Comparison of ENCODE assay signal across 8 mouse cellular contexts in genomic region chr4:141148009-141148801, GRCm38 (mm10). TPM values are rescaled to one million over a fixed set of nuclear protein-coding genes. Genes with fewer than 3 reads are reported as not detected.
DNase-seq lines count a peak whose midpoint lies in the region; ATAC-seq and TF ChIP-seq lines count a peak whose summit lies in the region.

No protein-coding gene starts in this region.

- peak; percentile 63 for DNase-seq in adrenal gland, adult 2 months
- no peak for DNase-seq in adrenal gland, postnatal 4 days (ENCODE audit: low spot score in 2 of 2)
- peak; percentile 44 for DNase-seq in c-Kit-negative CD71-positive TER-119-positive erythroid progenitor cells, embryonic 14.5 days (ENCODE audit: low read depth, low spot score)

- under 1% methylated on average over 66 of the region's 66 CpGs for WGBS in heart, embryonic 12.5 days
- under 1% methylated on average over 61 of the region's 66 CpGs for WGBS in kidney, embryonic 16.5 days
- under 1% methylated on average over 66 of the region's 66 CpGs for WGBS in stomach, embryonic 16.5 days

- H3K27me3 ChIP-seq in C2C12 (ENCODE audit: control insufficient read depth, insufficient read depth, insufficient read length): no peaks in the 10 kb centered on the region
- H3K27me3 ChIP-seq in heart, embryonic 12.5 days (replicated peaks): no peaks in the 10 kb centered on the region
- H3K27me3 ChIP-seq in kidney, embryonic 16.5 days (ENCODE audit: insufficient read depth, low read length): no peaks in the 10 kb centered on the region
- H3K27me3 ChIP-seq in stomach, embryonic 16.5 days (ENCODE audit: control insufficient read depth, insufficient read depth, low read length): no peaks in the 10 kb centered on the region

- ATAC-seq in heart, embryonic 12.5 days (ENCODE audit: insufficient number of reproducible peaks, low FRiP score): peak; percentile 83
- peak; percentile 85 for ATAC-seq in kidney, embryonic 16.5 days (ENCODE audit: low FRiP score, low TSS enrichment)
- ATAC-seq in megakaryocyte-erythroid progenitor cell, adult 5-6 weeks (replicated peaks; ENCODE audit: low FRiP score, low TSS enrichment, poor library complexity, severe bottlenecking): peak; percentile 59
- peak; percentile 79 for ATAC-seq in stomach, embryonic 16.5 days (ENCODE audit: insufficient read depth, low FRiP score)

- peak overlapping the region; percentile 98 for H3ac ChIP-seq in C2C12 (ENCODE audit: control insufficient read depth, insufficient read length, low read depth)

- peaks cover 54% of the 10 kb centered on the region for H3K79me2 ChIP-seq in C2C12 (ENCODE audit: control insufficient read depth, insufficient read depth)

- no peak for TF ChIP-seq CTCF in C2C12 (IDR thresholded peaks at IDR 0.05; ENCODE audit: control insufficient read depth, insufficient read depth, insufficient read length)

- H3K79me3 ChIP-seq in C2C12 (ENCODE audit: low read depth): peaks cover 50% of the 10 kb centered on the region

- H3K4me1 ChIP-seq in heart, embryonic 12.5 days (replicated peaks): peaks cover 32% of the 10 kb centered on the region
- H3K4me1 ChIP-seq in kidney, embryonic 16.5 days (ENCODE audit: insufficient read depth, low read length): peaks cover 20% of the 10 kb centered on the region; the same call in 1 of the 2 replicates
- H3K4me1 ChIP-seq in stomach, embryonic 16.5 days (ENCODE audit: control insufficient read depth, insufficient read depth, low read length): peaks cover 15% of the 10 kb centered on the region

- H3K27ac ChIP-seq in heart, embryonic 12.5 days (ENCODE audit: poor library complexity, severe bottlenecking): peak overlapping the region; percentile 83
- peak overlapping the region; percentile 96 for H3K27ac ChIP-seq in kidney, embryonic 16.5 days (ENCODE audit: low read length)
- peak overlapping the region; percentile 97 for H3K27ac ChIP-seq in stomach, embryonic 16.5 days (ENCODE audit: low read length)

- peak overlapping the region; percentile 84 for H3K4me3 ChIP-seq in C2C12 (ENCODE audit: insufficient read depth, poor library complexity, severe bottlenecking)
- H3K4me3 ChIP-seq in heart, embryonic 12.5 days: peak overlapping the region; percentile 99
- peak overlapping the region; percentile 98 for H3K4me3 ChIP-seq in kidney, embryonic 16.5 days (ENCODE audit: low read length)
- H3K4me3 ChIP-seq in stomach, embryonic 16.5 days (replicated peaks; ENCODE audit: low read length): peak overlapping the region; percentile 99

- H3K9me3 ChIP-seq in heart, embryonic 12.5 days (replicated peaks): no peaks in the 10 kb centered on the region
- H3K9me3 ChIP-seq in kidney, embryonic 16.5 days (ENCODE audit: low read length): no peaks in the 10 kb centered on the region
- H3K9me3 ChIP-seq in stomach, embryonic 16.5 days (replicated peaks; ENCODE audit: control insufficient read depth, low read length): no peaks in the 10 kb centered on the region

- peak overlapping the region; percentile 80 for H3K4me2 ChIP-seq in heart, embryonic 12.5 days
- peak overlapping the region; percentile 80 for H3K4me2 ChIP-seq in kidney, embryonic 16.5 days (replicated peaks; ENCODE audit: low read depth, low read length)
- H3K4me2 ChIP-seq in stomach, embryonic 16.5 days (ENCODE audit: low read depth, low read length): peak overlapping the region; percentile 68

- no peaks in the 10 kb centered on the region for H3K36me3 ChIP-seq in C2C12 (ENCODE audit: control insufficient read depth, insufficient read depth)
- H3K36me3 ChIP-seq in heart, embryonic 12.5 days: no peaks in the 10 kb centered on the region
- H3K36me3 ChIP-seq in kidney, embryonic 16.5 days (ENCODE audit: insufficient read depth, low read length): no peaks in the 10 kb centered on the region
- H3K36me3 ChIP-seq in stomach, embryonic 16.5 days (ENCODE audit: control insufficient read depth, insufficient read depth, low read length): no peaks in the 10 kb centered on the region

- peak overlapping the region; percentile 97 for H3K9ac ChIP-seq in heart, embryonic 12.5 days
- peak overlapping the region; percentile 96 for H3K9ac ChIP-seq in kidney, embryonic 16.5 days (replicated peaks; ENCODE audit: low read length)
- peak overlapping the region; percentile 100 for H3K9ac ChIP-seq in stomach, embryonic 16.5 days (ENCODE audit: low read length)

TF ChIP-seq in C2C12, 6 proteins besides CTCF, POLR2A, EP300 and RAD21:
- TF ChIP-seq MYOD1 (IDR thresholded peaks at IDR 0.05; ENCODE audit: control insufficient read depth, insufficient read length, low read depth): no peak
- no peak for TF ChIP-seq CEBPB (IDR thresholded peaks at IDR 0.05; ENCODE audit: low read depth)
- no peak for TF ChIP-seq MYOG (IDR thresholded peaks at IDR 0.05; ENCODE audit: control insufficient read depth, extremely low read depth, insufficient read length)
- no peak for TF ChIP-seq FOSL1 (IDR thresholded peaks at IDR 0.05; ENCODE audit: insufficient read depth, low read length, poor library complexity, severe bottlenecking)
- no peak for TF ChIP-seq USF1 (IDR thresholded peaks at IDR 0.05; ENCODE audit: low read depth)
- no peak for TF ChIP-seq MAX (IDR thresholded peaks at IDR 0.05)

RNA-seq across cellular contexts. Expression of gene Fbxo42, which starts 0.5 kb away (rescaled TPM):
- total RNA-seq in adrenal gland, adult 2 months (2021): 10 to 100 TPM; 19.9 to 22.2 TPM
- polyA plus RNA-seq in adrenal gland, adult 2 months (2012; rRNA removed): 11.3 and 11.4 TPM in 2 replicates
- total RNA-seq in adrenal gland, postnatal 4 days (2021): 10 to 100 TPM; 25.3 to 25.9 TPM
- 11.6 TPM for polyA plus RNA-seq in C2C12 (2012; fragmentation: generic; extraction: Trizol)
- 18.2 and 20.0 TPM in 2 replicates for polyA plus RNA-seq in heart, embryonic 12.5 days (2016; fragmentation: Nextera tagmentation; extraction: Ambion mirVana)
- polyA plus RNA-seq in kidney, embryonic 16.5 days (2015; fragmentation: Nextera tagmentation; extraction: Ambion mirVana): 21.1 and 21.9 TPM in 2 replicates
- total RNA-seq in megakaryocyte-erythroid progenitor cell, adult 5-6 weeks (2014; fragmentation: Nextera tagmentation): 15.3 and 16.1 TPM in 2 replicates
- total RNA-seq in megakaryocyte-erythroid progenitor cell, adult 5-6 weeks (2017): 6.7 and 10.2 TPM in 2 replicates
- polyA plus RNA-seq in stomach, embryonic 16.5 days (2015; fragmentation: Nextera tagmentation; extraction: Ambion mirVana): 18.3 and 22.0 TPM in 2 replicates

RNA-seq across cellular contexts. Expression of gene Szrd1, which starts 8.6 kb away (rescaled TPM):
- total RNA-seq in adrenal gland, adult 2 months (2021): 100 to 1,000 TPM; 130 to 135 TPM
- 65.0 and 75.7 TPM in 2 replicates for polyA plus RNA-seq in adrenal gland, adult 2 months (2012; rRNA removed)
- 100 to 1,000 TPM; 115 to 132 TPM for total RNA-seq in adrenal gland, postnatal 4 days (2021)
- 141 TPM for polyA plus RNA-seq in C2C12 (2012; fragmentation: generic; extraction: Trizol)
- polyA plus RNA-seq in heart, embryonic 12.5 days (2016; fragmentation: Nextera tagmentation; extraction: Ambion mirVana): 32.9 and 33.4 TPM in 2 replicates
- polyA plus RNA-seq in kidney, embryonic 16.5 days (2015; fragmentation: Nextera tagmentation; extraction: Ambion mirVana): 50.8 and 51.3 TPM in 2 replicates
- total RNA-seq in megakaryocyte-erythroid progenitor cell, adult 5-6 weeks (2014; fragmentation: Nextera tagmentation): 29.0 and 42.6 TPM in 2 replicates
- 33.3 and 37.4 TPM in 2 replicates for total RNA-seq in megakaryocyte-erythroid progenitor cell, adult 5-6 weeks (2017)
- polyA plus RNA-seq in stomach, embryonic 16.5 days (2015; fragmentation: Nextera tagmentation; extraction: Ambion mirVana): 51.6 and 53.0 TPM in 2 replicates

Comparison
In these comparisons a context has a peak if more than half of its experiments do, and no peak if none do; other contexts are left out.
1. DNase-seq: peak in adrenal gland, adult 2 months (single experiment) and c-Kit-negative CD71-positive TER-119-positive erythroid progenitor cells, embryonic 14.5 days (single experiment); none in adrenal gland, postnatal 4 days (0 of 2).
2. Peak in every context shown above with its lines, with median percentiles within 50 percentile points of each other: H3K4me3 ChIP-seq, ATAC-seq, H3K27ac ChIP-seq, H3K4me2 ChIP-seq and H3K9ac ChIP-seq.